Mouse (Mus musculus) forebrain, embryonic 15.5 days (tissue): ENCODE measurements around the gene Noxo1. TPM values are rescaled to one million over a fixed set of nuclear protein-coding genes. Genes with fewer than 3 reads are reported as not detected.
A peak's percentile ranks its signal among the peaks of the same experiment; 100 is the strongest.

Source experiments
- ATAC-seq: fragments of 200-750 bp; cut with Nextera tagmentation; replicated peaks from 2 replicates; pipeline ENCODE4 v1.8.0; 2017; ENCODE audit warnings: mild to moderate bottlenecking, moderate TSS enrichment, moderate library complexity
- H3K27ac ChIP-seq: fragments of 300-500 bp; sonication (generic); replicated peaks from 2 replicates; pipeline ENCODE4 v1.5.1; 2015; ENCODE audit warnings: mild to moderate bottlenecking, inconsistent platforms
- H3K27me3 ChIP-seq: fragments of 300-500 bp; sonication (generic); 2 replicates; pipeline ENCODE4 v1.6.1; 2015; ENCODE audit warnings: inconsistent platforms
- H3K36me3 ChIP-seq: fragments of 300-500 bp; sonication (generic); 2 replicates; pipeline ENCODE4 v1.6.1; 2015; ENCODE audit warnings: mild to moderate bottlenecking, inconsistent platforms
- H3K4me1 ChIP-seq: fragments of 300-500 bp; sonication (generic); 2 replicates; pipeline ENCODE4 v1.6.1; 2015; ENCODE audit warnings: inconsistent platforms
- H3K4me2 ChIP-seq: fragments of 300-500 bp; sonication (generic); replicated peaks from 2 replicates; pipeline ENCODE4 v1.6.1; 2015; ENCODE audit warnings: mild to moderate bottlenecking, inconsistent platforms
- H3K4me3 ChIP-seq: fragments of 300-500 bp; sonication (generic); 2 replicates; pipeline ENCODE4 v1.5.1; 2015; ENCODE audit warnings: mild to moderate bottlenecking, inconsistent platforms
- H3K9ac ChIP-seq: fragments of 300-500 bp; sonication (generic); replicated peaks from 2 replicates; pipeline ENCODE4 v1.6.1; 2015; ENCODE audit warnings: mild to moderate bottlenecking, inconsistent platforms
- H3K9me3 ChIP-seq: fragments of 300-500 bp; sonication (generic); 2 replicates; pipeline ENCODE4 v1.6.1; 2016; ENCODE audit warnings: inconsistent platforms
- WGBS: fragments of 180-500 bp; shearing (Covaris S2); methylation state at CpG from one replicate; pipeline ENCODE4 v1.1.7; 2015; ENCODE audit warnings: mixed read lengths; 5-methylcytosine and 5-hydroxymethylcytosine counted together
- polyA plus RNA-seq: library from polyadenylated mRNA; unstranded; fragments of >200 nt; fragmentation: Nextera tagmentation; extraction: Ambion mirVana; gene quantifications from 2 replicates; pipeline ENCODE4 v1.2.1, GENCODE M21; 2015

Noxo1 gene
- polyA plus RNA-seq, 1 experiment from 2014 or later: 2.0 TPM

- peak overlapping the region; percentile 85 for H3K4me2 ChIP-seq
- WGBS: 2% methylated on average over 12 of the region's 12 CpGs
- H3K9me3 ChIP-seq: no peaks in the 10 kb centered on the region
- no peak for ATAC-seq
- H3K27ac ChIP-seq: peak overlapping the region; percentile 80; the same call in 1 of the 2 replicates
- peak overlapping the region; percentile 84 for H3K4me3 ChIP-seq
- H3K4me1 ChIP-seq: peaks cover 40% of the 10 kb centered on the region
- peak overlapping the region; percentile 95 for H3K9ac ChIP-seq
- peaks cover 5% of the 10 kb centered on the region; the same call in 1 of the 2 replicates for H3K27me3 ChIP-seq
- peaks cover 14% of the 10 kb centered on the region for H3K36me3 ChIP-seq
Observed at GRCm38 (mm10) chr17:24723122-24723880, 27.3 kb downstream of the Noxo1 start.

- no peaks in the 10 kb centered on the region for H3K9me3 ChIP-seq
- peak overlapping the region; percentile 80 for H3K27ac ChIP-seq
- H3K27me3 ChIP-seq: peaks cover 6% of the 10 kb centered on the region; the same call in 1 of the 2 replicates
- WGBS: under 1% methylated on average over 15 of the region's 15 CpGs
- peak overlapping the region; percentile 95 for H3K9ac ChIP-seq
- peak overlapping the region; percentile 85 for H3K4me2 ChIP-seq
- H3K36me3 ChIP-seq: peaks cover 14% of the 10 kb centered on the region
- peaks cover 35% of the 10 kb centered on the region for H3K4me1 ChIP-seq
- H3K4me3 ChIP-seq: peak overlapping the region; percentile 84
- ATAC-seq: 0 out of 2 replicates have a peak, but pooled peaks have one; percentile 2
Observed at GRCm38 (mm10) chr17:24723881-24724180, 27.8 kb downstream of the Noxo1 start.

GRCm38 (mm10) chr17:24724184-24724583 lies 28.1 kb downstream of the Noxo1 start, which contains the start of gene Ndufb10:
TSS of gene Ndufb10 (minus strand) at chr17:24724478.
- Histone ChIP-seq H3K4me3 (peak within 1 kb of the TSS; percentile 84), H3K4me2 (peak within 1 kb of the TSS; percentile 85), H3K27me3 (peaks cover 6% of the 10 kb centered on the region; the same call in 1 of the 2 replicates), H3K9me3 (no peaks in the 10 kb centered on the region), H3K36me3 (peaks cover 14% of the 10 kb centered on the region), H3K9ac (peak within 1 kb of the TSS; percentile 95), H3K27ac (peak within 1 kb of the TSS; percentile 80), H3K4me1 (peaks cover 31% of the 10 kb centered on the region)
- ATAC-seq: peak; percentile 77
- WGBS: under 1% methylated on average over 30 of the region's 30 CpGs

GRCm38 (mm10) chr17:24725637-24726390 lies 29.8 kb downstream of the Noxo1 start:
- no peak overlapping the region for H3K4me2 ChIP-seq
- H3K27me3 ChIP-seq: peaks cover 6% of the 10 kb centered on the region; the same call in 1 of the 2 replicates
- no peak overlapping the region for H3K27ac ChIP-seq
- no peak for ATAC-seq
- 66% methylated on average over 3 of the region's 3 CpGs for WGBS
- H3K4me1 ChIP-seq: peaks cover 28% of the 10 kb centered on the region
- peaks cover 14% of the 10 kb centered on the region for H3K36me3 ChIP-seq
- no peak overlapping the region for H3K4me3 ChIP-seq
- no peaks in the 10 kb centered on the region for H3K9me3 ChIP-seq
- no peak overlapping the region for H3K9ac ChIP-seq

GRCm38 (mm10) chr17:24727618-24728017 lies 31.6 kb downstream of the Noxo1 start, which contains the start of gene Rpl3l:
TSS of gene Rpl3l (plus strand) at chr17:24727820.
- Histone ChIP-seq H3K9me3 (no peaks in the 10 kb centered on the region), H3K27ac (no peak within 1 kb of the TSS), H3K4me1 (peaks cover 12% of the 10 kb centered on the region), H3K27me3 (peaks cover 6% of the 10 kb centered on the region; the same call in 1 of the 2 replicates), H3K36me3 (peaks cover under 1% of the 10 kb centered on the region; the same call in 1 of the 2 replicates), H3K4me2 (no peak within 1 kb of the TSS), H3K4me3 (no peak within 1 kb of the TSS), H3K9ac (no peak within 1 kb of the TSS)
- no peak for ATAC-seq
- 73% methylated on average over 2 of the region's 2 CpGs for WGBS

- no peaks in the 10 kb centered on the region for H3K9me3 ChIP-seq
- WGBS: 79% methylated on average over 17 of the region's 17 CpGs
- no peak overlapping the region for H3K9ac ChIP-seq
- peaks cover 6% of the 10 kb centered on the region for H3K4me1 ChIP-seq
- no peak overlapping the region for H3K4me3 ChIP-seq
- H3K4me2 ChIP-seq: no peak overlapping the region
- H3K27ac ChIP-seq: no peak overlapping the region
- H3K36me3 ChIP-seq: no peaks in the 10 kb centered on the region
- H3K27me3 ChIP-seq: peaks cover 6% of the 10 kb centered on the region; the same call in 1 of the 2 replicates
- ATAC-seq: no peak
Observed at GRCm38 (mm10) chr17:24728184-24728583, 32.1 kb downstream of the Noxo1 start.

GRCm38 (mm10) chr17:24729067-24729466 lies 33.0 kb downstream of the Noxo1 start:
- Histone ChIP-seq H3K27me3 (peaks cover 6% of the 10 kb centered on the region; the same call in 1 of the 2 replicates), H3K9me3 (no peaks in the 10 kb centered on the region), H3K9ac (no peak overlapping the region), H3K27ac (no peak overlapping the region), H3K36me3 (no peaks in the 10 kb centered on the region), H3K4me2 (no peak overlapping the region), H3K4me3 (no peak overlapping the region), H3K4me1 (no peaks in the 10 kb centered on the region)
- ATAC-seq: no peak
- 74% methylated on average over 6 of the region's 6 CpGs for WGBS

GRCm38 (mm10) chr17:24730787-24731186 lies 34.8 kb downstream of the Noxo1 start:
- Histone ChIP-seq H3K27ac (no peak overlapping the region), H3K4me2 (no peak overlapping the region), H3K36me3 (no peaks in the 10 kb centered on the region), H3K4me1 (peaks cover 2% of the 10 kb centered on the region), H3K9ac (no peak overlapping the region), H3K9me3 (no peaks in the 10 kb centered on the region), H3K27me3 (peaks cover 6% of the 10 kb centered on the region; the same call in 1 of the 2 replicates), H3K4me3 (no peak overlapping the region)
- no peak for ATAC-seq
- WGBS: 80% methylated on average over 14 of the region's 14 CpGs

GRCm38 (mm10) chr17:24732233-24732935 lies 36.4 kb downstream of the Noxo1 start:
- Histone ChIP-seq H3K4me1 (peaks cover 16% of the 10 kb centered on the region), H3K36me3 (no peaks in the 10 kb centered on the region), H3K9me3 (no peaks in the 10 kb centered on the region), H3K4me3 (no peak overlapping the region), H3K4me2 (no peak overlapping the region), H3K9ac (no peak overlapping the region), H3K27me3 (peaks cover 6% of the 10 kb centered on the region; the same call in 1 of the 2 replicates), H3K27ac (no peak overlapping the region)
- WGBS: 81% methylated on average over 12 of the region's 12 CpGs
- ATAC-seq: no peak

GRCm38 (mm10) chr17:24733434-24734050 lies 37.5 kb downstream of the Noxo1 start:
- ATAC-seq: no peak
- Histone ChIP-seq H3K36me3 (no peaks in the 10 kb centered on the region), H3K27me3 (no peaks in the 10 kb centered on the region), H3K4me2 (no peak overlapping the region), H3K9ac (0 out of 2 replicates have a peak overlapping the region, but pooled peaks have one; percentile 15), H3K4me1 (peaks cover 17% of the 10 kb centered on the region), H3K9me3 (no peaks in the 10 kb centered on the region), H3K4me3 (no peak overlapping the region), H3K27ac (no peak overlapping the region)
- WGBS: 88% methylated on average over 21 of the region's 21 CpGs

GRCm38 (mm10) chr17:24734513-24734912 lies 38.5 kb downstream of the Noxo1 start:
- Histone ChIP-seq H3K27ac (no peak overlapping the region), H3K4me2 (no peak overlapping the region), H3K9me3 (no peaks in the 10 kb centered on the region), H3K9ac (no peak overlapping the region), H3K27me3 (no peaks in the 10 kb centered on the region), H3K4me1 (peaks cover 17% of the 10 kb centered on the region), H3K4me3 (no peak overlapping the region), H3K36me3 (no peaks in the 10 kb centered on the region)
- no peak for ATAC-seq
- 88% methylated on average over 1 of the region's 1 CpGs for WGBS
